In genomic region chr6:88158790-88159189, GRCm38 (mm10) we compare ENCODE assay signal across 26 mouse cellular contexts. TPM values are rescaled to one million over a fixed set of nuclear protein-coding genes. Genes with fewer than 3 reads are reported as not detected.
"Had no signal": no experiment of that assay in that cellular context is flagged by ENCODE, and none has a peak within 500 bp of the region (broad histone marks: within the 10 kb centered on the region; RNA-seq: fewer than 3 reads in every experiment).

No protein-coding gene starts in this region.

- H3K27me3 ChIP-seq: hindbrain, embryonic 13.5 days; intestine, embryonic 15.5 days; limb, embryonic 12.5 days had no signal

- H3K4me2 ChIP-seq: heart, embryonic 11.5 days; heart, embryonic 13.5 days; heart, embryonic 15.5 days; hindbrain, embryonic 13.5 days; intestine, embryonic 15.5 days; limb, embryonic 12.5 days; liver, embryonic 11.5 days had no signal

- H3K9ac ChIP-seq: forebrain, postnatal 0 days; heart, embryonic 13.5 days; heart, embryonic 15.5 days; hindbrain, embryonic 13.5 days; intestine, embryonic 15.5 days; limb, embryonic 12.5 days had no signal

- H3K36me3 ChIP-seq: heart, embryonic 13.5 days; heart, embryonic 15.5 days; hindbrain, embryonic 13.5 days; intestine, embryonic 15.5 days; limb, embryonic 10.5 days; limb, embryonic 12.5 days had no signal

- H3K9me3 ChIP-seq: heart, embryonic 13.5 days; heart, embryonic 15.5 days; hindbrain, embryonic 13.5 days; intestine, embryonic 15.5 days; limb, embryonic 10.5 days; limb, embryonic 12.5 days had no signal

- H3K4me3 ChIP-seq: heart, adult 2 months; heart, embryonic 13.5 days; heart, embryonic 15.5 days; hindbrain, embryonic 13.5 days; intestine, embryonic 15.5 days; layer of hippocampus, adult 2 months; left cerebral cortex, adult 2 months; limb, embryonic 10.5 days; limb, embryonic 12.5 days had no signal

- H3K27ac ChIP-seq: heart, adult 2 months; heart, embryonic 13.5 days; heart, embryonic 15.5 days; hindbrain, embryonic 13.5 days; intestine, embryonic 15.5 days; layer of hippocampus, adult 2 months; left cerebral cortex, adult 2 months; limb, embryonic 10.5 days; limb, embryonic 12.5 days had no signal

- ATAC-seq: forebrain, postnatal 0 days; hindbrain, embryonic 16.5 days; inflammation-experienced regulatory T-cells, adult 6 months; intestine, embryonic 15.5 days; intestine, postnatal 0 days had no signal

- DNase-seq: forebrain, postnatal 0 days; gastrocnemius, postnatal 14 days; gastrocnemius, postnatal 36 days; heart, adult 11 months; heart, adult 2 months; heart, postnatal 14 days; heart, postnatal 36 days; kidney, adult 18-20 months; kidney, adult 8-10 months; kidney, postnatal 10 days; kidney, postnatal 25 days; kidney, postnatal 4 days; liver had no signal

- H3K4me1 ChIP-seq: heart, embryonic 13.5 days; heart, embryonic 15.5 days; hindbrain, embryonic 13.5 days; intestine, embryonic 15.5 days; limb, embryonic 10.5 days; limb, embryonic 12.5 days had no signal

RNA-seq across cellular contexts. Expression of gene Gata2, which starts 34.9 kb away (rescaled TPM):
- polyA plus RNA-seq: inflammation-experienced regulatory T-cells, adult 6 months had no signal
